Mouse (Mus musculus) CH12.LX (cell line): ENCODE measurements around the gene 1700020A23Rik.
A peak's percentile ranks its signal among the peaks of the same experiment; 100 is the strongest.

ENCODE experiments used
- CTCF ChIP-seq, 2 experiments: IDR thresholded peaks in 1 of 2; conservative IDR thresholded peaks in 1 of 2; 2 replicates each; pipeline ENCODE4 v1.5.1; 2011 to 2012; ENCODE audit warnings: low read depth in 2 of 2, low read length in 2 of 2, improper control_type of control experiment in 1 of 2, inconsistent platforms in 1 of 2, mild to moderate bottlenecking in 1 of 2, moderate library complexity in 1 of 2
- HCFC1 ChIP-seq: IDR thresholded peaks from 2 replicates; pipeline ENCODE4 v1.6.1; 2012; ENCODE audit warnings: low read depth, mild to moderate bottlenecking, inconsistent platforms, low read length, improper control_type of control experiment
- MAX ChIP-seq: IDR thresholded peaks from 2 replicates; pipeline ENCODE4 v1.6.1; 2011; ENCODE audit warnings: low read length, improper control_type of control experiment
- POLR2A ChIP-seq: IDR thresholded peaks from 2 replicates; pipeline ENCODE4 v1.6.1; 2011; ENCODE audit warnings: low read depth, mild to moderate bottlenecking, improper control_type of control experiment, low read length
- TBP ChIP-seq: conservative IDR thresholded peaks from 2 replicates; pipeline ENCODE4 v1.6.1; 2011; ENCODE audit warnings: low read depth, low read length, improper control_type of control experiment

DNA sequence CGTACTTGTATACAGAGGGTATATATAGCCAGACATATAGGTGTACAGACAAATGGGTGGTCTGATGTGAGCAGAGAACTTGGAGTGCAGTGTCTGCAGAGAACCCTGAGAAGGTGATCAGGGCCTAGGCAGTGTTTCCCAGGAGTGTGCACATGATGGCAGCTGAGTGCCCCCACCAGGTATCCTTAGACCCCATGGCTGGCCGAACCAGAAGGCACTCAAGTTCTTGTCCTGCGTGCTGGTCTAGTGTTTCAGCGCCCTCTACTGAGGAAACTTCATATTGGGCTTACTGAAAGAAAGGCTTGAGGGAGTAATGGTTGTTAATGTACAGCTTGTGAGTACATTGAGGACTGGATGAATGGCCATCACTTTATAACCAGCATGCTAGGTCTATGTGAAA is 28.1 kb downstream of the 1700020A23Rik start:
- no peak for TF ChIP-seq POLR2A
- TF ChIP-seq TBP: no peak
- TF ChIP-seq HCFC1: no peak
- peak; percentile 37 to 82 for TF ChIP-seq CTCF (conservative IDR thresholded peaks at IDR 0.05 in 1 of 2, IDR thresholded peaks at IDR 0.05 in 1 of 2; ENCODE audit: low read depth in 2 of 2, low read length in 2 of 2)
- no peak for TF ChIP-seq MAX
